Mouse (Mus musculus) thymus, adult 2 months (tissue): ENCODE measurements around the gene Gm28048. TPM values are rescaled to one million over a fixed set of nuclear protein-coding genes. Genes with fewer than 3 reads are reported as not detected.

Experiments used
- DNase-seq: peaks from one replicate; pipeline ENCODE4 v3.0.0; 2021
- H3K27ac ChIP-seq: fragments of 200-500 bp; 2 replicates; pipeline ENCODE4 v1.5.1; 2012; ENCODE audit warnings: low read length, control low read depth; ENCODE audit not compliant: control insufficient read depth, insufficient read depth
- H3K27me3 ChIP-seq: fragments of 200-500 bp; 2 replicates; pipeline ENCODE4 v1.6.1; 2012; ENCODE audit warnings: mild to moderate bottlenecking, low read length, moderate library complexity, mixed read lengths; ENCODE audit not compliant: control insufficient read depth, insufficient read depth
- H3K36me3 ChIP-seq: fragments of 200-500 bp; 2 replicates; pipeline ENCODE4 v1.6.1; 2012; ENCODE audit warnings: mild to moderate bottlenecking, low read length, moderate library complexity; ENCODE audit not compliant: control insufficient read depth, insufficient read depth
- H3K4me1 ChIP-seq: fragments of 200-500 bp; replicated peaks from 2 replicates; pipeline ENCODE4 v1.6.1; 2012; ENCODE audit warnings: low read length; ENCODE audit not compliant: control insufficient read depth, insufficient read depth
- H3K4me3 ChIP-seq: fragments of 200-500 bp; 2 replicates; pipeline ENCODE4 v1.5.1; 2012; ENCODE audit warnings: mild to moderate bottlenecking, low read length, control low read depth, moderate library complexity; ENCODE audit not compliant: control insufficient read depth, insufficient read depth
- CTCF ChIP-seq: fragments of 200-500 bp; IDR thresholded peaks from 2 replicates; pipeline ENCODE4 v1.5.1; 2012; ENCODE audit warnings: mild to moderate bottlenecking, control low read depth, low read length, moderate library complexity, borderline replicate concordance; ENCODE audit not compliant: control insufficient read depth, poor library complexity, insufficient read depth; ENCODE audit errors: extremely low read depth
- POLR2A ChIP-seq: fragments of 200-500 bp; IDR thresholded peaks from 2 replicates; pipeline ENCODE4 v1.6.1; 2012; ENCODE audit warnings: mild to moderate bottlenecking, low read length, control low read depth, moderate library complexity; ENCODE audit not compliant: control insufficient read depth, poor library complexity, insufficient read depth; ENCODE audit errors: extremely low read depth
- WGBS: fragments of 180-500 bp; shearing (Covaris S2); methylation state at CpG from one replicate; pipeline ENCODE4 v1.1.7; 2018; 5-methylcytosine and 5-hydroxymethylcytosine counted together
- polyA plus RNA-seq: library from polyadenylated mRNA; depleted of rRNA; stranded (reverse); fragments of >200 nt; gene quantifications from 2 replicates; pipeline ENCODE4 v1.2.3, GENCODE M21; 2012

Gm28048 gene
- polyA plus RNA-seq, 1 experiment: not detected

DNA sequence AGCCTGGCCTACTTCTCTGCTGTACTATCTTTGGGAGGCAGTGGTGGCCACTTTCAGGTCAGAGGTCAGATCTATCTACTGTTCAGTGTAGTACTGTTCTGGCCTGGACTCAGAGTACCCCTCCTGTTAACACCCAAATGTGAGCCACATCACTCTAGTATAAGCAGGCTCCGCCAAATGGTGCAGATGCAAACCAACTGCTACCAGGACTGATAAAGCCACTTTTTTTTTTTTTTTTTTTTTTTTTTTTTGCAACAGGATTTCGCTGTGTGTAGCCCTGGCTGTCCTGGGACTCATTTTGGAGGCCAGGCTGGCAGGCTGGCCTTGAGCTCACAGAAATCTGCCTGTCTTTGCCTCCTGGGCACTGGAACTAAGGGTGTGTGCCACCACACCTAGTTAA is 42.9 kb downstream of the Gm28048 start:
- 98% methylated on average over 2 of the region's 2 CpGs for WGBS
- DNase-seq: no peak
- H3K27me3 ChIP-seq: no peaks in the 10 kb centered on the region
- H3K27ac ChIP-seq: peak overlapping the region; percentile 41; the same call in 1 of the 2 replicates
- H3K4me3 ChIP-seq: no peak overlapping the region
- H3K4me1 ChIP-seq: 0 out of 2 replicates have a peak, but pooled peaks cover 2% of the 10 kb centered on the region
- no peaks in the 10 kb centered on the region for H3K36me3 ChIP-seq
- TF ChIP-seq POLR2A (no peak), CTCF (no peak)

DNA sequence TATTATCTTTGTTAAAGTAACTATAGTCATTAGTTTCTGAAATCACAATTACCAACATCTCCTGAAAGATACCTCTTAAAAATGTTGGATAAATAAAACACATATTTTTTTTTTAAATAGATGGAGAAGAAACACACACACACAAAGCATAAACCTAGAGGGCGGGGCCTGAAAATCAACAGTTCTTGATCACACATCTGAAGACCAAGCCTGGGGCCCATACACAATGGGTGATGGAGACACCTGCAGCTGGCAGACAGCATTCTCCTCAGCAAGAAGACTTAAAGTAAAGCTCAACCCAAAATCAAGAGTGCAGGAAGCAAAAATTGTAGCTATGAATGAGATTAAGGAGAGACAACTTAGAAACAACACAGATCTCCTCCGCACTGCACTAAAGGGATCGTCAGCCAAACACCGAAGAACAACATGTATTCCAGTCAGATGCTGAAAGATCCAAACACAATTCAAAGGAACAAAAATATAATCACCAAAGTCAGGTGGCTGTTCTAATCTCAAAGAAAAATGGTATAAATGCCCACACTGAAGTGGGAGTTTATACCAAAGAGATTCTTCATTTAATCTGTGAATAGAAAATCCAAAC is 44.1 kb downstream of the Gm28048 start:
- Histone ChIP-seq H3K27ac (no peak overlapping the region; the same call in 1 of the 2 replicates), H3K4me1 (0 out of 2 replicates have a peak, but pooled peaks cover 2% of the 10 kb centered on the region), H3K4me3 (no peak overlapping the region), H3K36me3 (no peaks in the 10 kb centered on the region), H3K27me3 (no peaks in the 10 kb centered on the region)
- DNase-seq: peak; percentile 49
- WGBS: 84% methylated on average over 4 of the region's 4 CpGs
- TF ChIP-seq CTCF: no peak
- no peak for TF ChIP-seq POLR2A

DNA sequence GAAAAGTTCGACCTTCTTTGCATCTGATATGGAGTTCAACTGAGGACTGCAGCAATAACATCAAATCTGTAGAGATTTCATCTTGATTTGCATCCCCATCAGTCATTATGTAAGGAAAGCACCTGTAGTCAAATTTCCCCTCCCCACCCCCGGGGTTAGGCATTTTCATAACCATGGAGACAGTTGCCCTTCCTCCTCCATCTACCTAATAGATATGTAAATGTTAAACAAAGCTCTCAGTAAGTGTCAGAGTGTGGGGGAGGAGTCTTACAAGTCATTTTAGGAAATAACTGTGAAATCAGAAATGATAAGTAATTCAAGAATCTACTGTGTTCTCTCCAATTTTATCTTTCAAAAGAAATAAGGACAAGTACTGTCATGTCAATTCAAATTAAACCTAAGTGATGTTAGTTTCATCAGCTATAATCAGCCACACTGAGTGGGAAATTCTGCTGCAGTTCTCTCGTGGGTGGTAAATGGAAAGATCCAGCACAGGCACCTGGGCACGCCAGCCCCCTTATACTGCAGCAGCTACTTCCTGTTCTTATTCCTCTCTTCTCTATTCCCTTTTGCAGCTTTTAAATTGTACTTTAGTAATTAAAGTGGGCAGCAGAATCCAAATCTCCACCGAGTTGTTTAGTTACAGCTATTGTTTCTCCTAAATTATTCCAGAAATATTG is 45.3 kb downstream of the Gm28048 start:
- Histone ChIP-seq H3K36me3 (no peaks in the 10 kb centered on the region), H3K27me3 (no peaks in the 10 kb centered on the region), H3K4me1 (0 out of 2 replicates have a peak, but pooled peaks cover 2% of the 10 kb centered on the region), H3K4me3 (no peak overlapping the region), H3K27ac (peak overlapping the region; percentile 25; the same call in 1 of the 2 replicates)
- TF ChIP-seq POLR2A: no peak
- no peak for TF ChIP-seq CTCF
- peak; percentile 27 for DNase-seq
- WGBS: 31% methylated on average over 5 of the region's 5 CpGs

DNA sequence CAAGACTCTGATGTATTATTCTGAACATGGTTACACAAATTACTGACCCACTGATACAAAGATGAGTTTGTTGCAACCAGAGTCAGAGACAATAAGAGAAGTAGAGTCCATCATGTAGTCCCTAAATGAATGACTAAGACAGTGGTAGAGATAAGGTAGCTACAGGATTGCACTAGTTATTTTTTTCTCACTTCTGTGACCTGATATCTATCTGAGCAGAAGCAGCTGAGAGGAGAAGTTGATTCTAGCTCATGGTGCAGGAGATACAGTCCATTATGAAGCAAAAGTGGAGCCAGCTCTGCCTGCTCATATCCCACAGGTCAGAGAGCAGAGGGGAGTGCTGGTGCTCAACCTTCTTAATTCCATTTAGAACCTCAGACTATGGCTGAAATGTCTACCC is 49.7 kb downstream of the Gm28048 start:
- TF ChIP-seq POLR2A (no peak), CTCF (no peak)
- H3K27ac ChIP-seq: no peak overlapping the region
- H3K36me3 ChIP-seq: no peaks in the 10 kb centered on the region
- no peak for DNase-seq
- peaks cover 14% of the 10 kb centered on the region for H3K4me1 ChIP-seq
- H3K4me3 ChIP-seq: no peak overlapping the region
- no peaks in the 10 kb centered on the region for H3K27me3 ChIP-seq

DNA sequence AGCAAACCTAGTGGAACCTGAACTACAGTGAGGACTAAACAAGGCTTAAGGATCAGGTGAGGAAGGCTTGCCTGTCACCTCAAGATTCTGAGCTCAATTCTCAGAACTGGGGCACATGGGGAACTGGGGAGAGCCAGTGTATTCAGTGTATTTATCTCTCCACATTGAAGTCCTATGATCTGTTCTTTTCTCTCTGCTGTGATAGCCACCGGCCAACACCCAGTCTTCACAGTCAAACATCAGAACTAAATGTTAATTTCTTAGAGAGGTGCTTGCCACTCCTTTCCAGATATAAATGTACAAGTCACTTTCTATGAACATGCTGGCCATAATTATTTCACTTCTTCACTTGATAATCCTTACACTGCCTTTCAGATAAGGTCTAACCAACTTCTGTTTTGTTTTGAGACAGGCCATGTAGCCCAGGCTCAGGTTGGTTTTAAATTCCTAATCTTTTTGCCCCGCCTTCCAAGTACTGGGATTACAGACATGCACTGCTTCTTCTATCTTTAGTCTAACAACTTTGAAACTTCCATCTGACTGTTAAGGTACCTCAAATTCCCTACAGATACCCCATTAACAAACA is 50.5 kb downstream of the Gm28048 start:
- no peak for DNase-seq
- WGBS: 97% methylated on average over 2 of the region's 2 CpGs
- Histone ChIP-seq H3K4me1 (peaks cover 14% of the 10 kb centered on the region), H3K27ac (no peak overlapping the region), H3K36me3 (no peaks in the 10 kb centered on the region), H3K27me3 (no peaks in the 10 kb centered on the region), H3K4me3 (no peak overlapping the region)
- TF ChIP-seq POLR2A (no peak), CTCF (no peak)

DNA sequence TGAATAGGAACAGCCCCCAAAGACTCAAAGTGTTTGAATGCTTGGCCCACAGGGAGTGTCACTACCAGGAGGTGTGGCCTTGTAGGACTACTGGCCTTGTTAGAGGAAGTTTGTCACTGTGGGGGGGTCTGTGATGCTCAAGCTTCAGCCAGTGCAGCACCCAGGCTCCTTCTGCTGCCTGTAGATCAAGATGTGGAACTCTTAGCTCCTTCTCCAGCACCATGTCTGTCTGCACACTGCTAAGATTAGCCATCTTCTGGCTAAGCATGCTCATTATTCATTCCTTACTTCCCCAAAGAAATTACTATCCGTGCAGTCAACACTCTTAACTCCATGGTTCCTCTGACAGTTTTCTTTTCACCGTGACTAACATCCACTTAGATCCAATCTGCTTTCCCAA is 51.8 kb downstream of the Gm28048 start:
- Histone ChIP-seq H3K27ac (no peak overlapping the region), H3K4me3 (no peak overlapping the region), H3K36me3 (no peaks in the 10 kb centered on the region), H3K4me1 (peaks cover 14% of the 10 kb centered on the region), H3K27me3 (no peaks in the 10 kb centered on the region)
- TF ChIP-seq POLR2A (no peak), CTCF (no peak)
- no peak for DNase-seq
- WGBS: 89% methylated on average over 2 of the region's 2 CpGs
